Mouse (Mus musculus): ENCODE results near the gene Tube1. TPM values are rescaled to one million over a fixed set of nuclear protein-coding genes. Genes with fewer than 3 reads are reported as not detected.

The Tube1 gene
- total and polyA plus RNA-seq, 3 experiments, result 2.5 to 7.2 TPM; not detected in 1

DNA sequence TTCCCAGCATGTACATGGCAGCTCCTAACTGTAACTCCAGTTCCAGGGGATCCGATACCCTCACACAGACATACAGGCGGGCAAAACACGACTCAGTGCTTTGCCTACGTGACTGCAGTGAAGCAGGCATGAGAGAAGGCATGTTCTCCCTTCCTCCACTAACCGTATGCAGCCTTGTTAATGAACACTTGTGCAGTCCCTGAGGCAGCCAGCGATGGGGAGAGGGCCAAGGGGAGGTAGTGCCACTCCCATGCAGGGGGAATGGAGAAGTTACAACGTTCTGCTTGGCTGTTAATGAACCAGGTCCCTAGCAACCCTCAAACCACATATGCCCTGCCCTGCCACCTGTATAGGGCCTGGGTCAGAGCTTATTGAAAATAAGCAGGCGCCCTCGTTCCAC lies 35.9 kb downstream of the Tube1 start:
- DNase-seq (ENCODE audit: low read depth, low spot score), result no peak

GRCm38 (mm10) chr10:39170181-39170580 lies 36.4 kb downstream of the Tube1 start:
- no peaks in the 10 kb centered on the region for H3K27me3 ChIP-seq (ENCODE audit: control insufficient read depth in 1 of 2, insufficient read depth in 2 of 2, low read length in 2 of 2)
- no peaks in the 10 kb centered on the region for H3K36me3 ChIP-seq (ENCODE audit: control insufficient read depth in 1 of 2, insufficient read depth in 2 of 2, low read length in 2 of 2)
- no peak overlapping the region for H3K27ac ChIP-seq (ENCODE audit: control insufficient read depth, low read depth, low read length)
- DNase-seq (ENCODE audit: low read depth, low spot score), result peak; percentile 58
- no peak overlapping the region for H3K9ac ChIP-seq (ENCODE audit: control insufficient read depth, low read depth, low read length, poor library complexity, severe bottlenecking)
- peaks cover 0 to 4% of the 10 kb centered on the region in 2 experiments; a peak in 1 of 4 replicates for H3K4me1 ChIP-seq (ENCODE audit: control insufficient read depth in 1 of 2, insufficient read depth in 2 of 2, low read length in 2 of 2)
- H3K9me3 ChIP-seq (replicated peaks; ENCODE audit: insufficient read depth, low read length), result no peaks in the 10 kb centered on the region
- no peaks in the 10 kb centered on the region for H3K79me2 ChIP-seq (ENCODE audit: control insufficient read depth, insufficient read depth, low read length, poor library complexity)
- TF ChIP-seq CTCF (IDR thresholded peaks at IDR 0.05 in 2 of 3, conservative IDR thresholded peaks at IDR 0.05 in 1 of 3; ENCODE audit: control insufficient read depth in 1 of 3, insufficient read depth in 1 of 3, low read depth in 2 of 3, low read length in 3 of 3, poor library complexity in 1 of 3, severe bottlenecking in 1 of 3) (peak; percentile 59 to 79 (median 69)), MYB (IDR thresholded peaks at IDR 0.05; ENCODE audit: low read depth, low read length) (no peak), RAD21 (IDR thresholded peaks at IDR 0.05; ENCODE audit: low read depth, low read length) (peak; percentile 39), SMC3 (IDR thresholded peaks at IDR 0.05; ENCODE audit: low read depth, low read length) (peak; percentile 39), ELF1 (IDR thresholded peaks at IDR 0.05; ENCODE audit: low read depth, low read length) (no peak)
- no peak overlapping the region for H3K4me3 ChIP-seq (ENCODE audit: control insufficient read depth in 1 of 2, insufficient read depth in 1 of 2, low read depth in 2 of 2, low read length in 2 of 2)

More for the DNA sequence above, 35.9 kb downstream of the Tube1 start:
- peaks cover 0 to 4% of the 10 kb centered on the region in 2 experiments; a peak in 1 of 4 replicates for H3K4me1 ChIP-seq (ENCODE audit: control insufficient read depth in 1 of 2, insufficient read depth in 2 of 2, low read length in 2 of 2)
- no peaks in the 10 kb centered on the region for H3K36me3 ChIP-seq (ENCODE audit: control insufficient read depth in 1 of 2, insufficient read depth in 2 of 2, low read length in 2 of 2)
- TF ChIP-seq MAZ (IDR thresholded peaks at IDR 0.05; ENCODE audit: low read depth, low read length), result no peak
- no peak for TF ChIP-seq MYB (IDR thresholded peaks at IDR 0.05; ENCODE audit: low read depth, low read length)
- TF ChIP-seq UBTF (IDR thresholded peaks at IDR 0.05; ENCODE audit: borderline replicate concordance, insufficient read depth, low read depth, low read length), result no peak
- no peak for TF ChIP-seq CTCF (IDR thresholded peaks at IDR 0.05 in 2 of 3, conservative IDR thresholded peaks at IDR 0.05 in 1 of 3; ENCODE audit: control insufficient read depth in 1 of 3, insufficient read depth in 1 of 3, low read depth in 2 of 3, low read length in 3 of 3, poor library complexity in 1 of 3, severe bottlenecking in 1 of 3)
- no peak for TF ChIP-seq TAL1 (IDR thresholded peaks at IDR 0.05; ENCODE audit: low read length)
- no peak for TF ChIP-seq BHLHE40 (IDR thresholded peaks at IDR 0.05; ENCODE audit: borderline replicate concordance, low read depth, low read length)
- TF ChIP-seq GATA1 (IDR thresholded peaks at IDR 0.05; ENCODE audit: low read depth, low read length), result no peak
- no peak for TF ChIP-seq ETS1 (IDR thresholded peaks at IDR 0.05; ENCODE audit: low read depth, low read length)
- TF ChIP-seq CHD2 (IDR thresholded peaks at IDR 0.05; ENCODE audit: low read length), result no peak
- TF ChIP-seq ZC3H11A (IDR thresholded peaks at IDR 0.05; ENCODE audit: low read depth, low read length), result no peak
- TF ChIP-seq SIN3A (IDR thresholded peaks at IDR 0.05; ENCODE audit: low read length), result no peak
- TF ChIP-seq MEF2A (IDR thresholded peaks at IDR 0.05; ENCODE audit: extremely low read depth, insufficient replicate concordance, low read depth, low read length, poor library complexity, severe bottlenecking), result no peak
- no peak for TF ChIP-seq CHD1 (IDR thresholded peaks at IDR 0.05; ENCODE audit: low read depth, low read length)
- no peak for TF ChIP-seq USF2 (IDR thresholded peaks at IDR 0.05; ENCODE audit: borderline replicate concordance in 1 of 2, insufficient read depth in 1 of 2, low read depth in 1 of 2, low read length in 2 of 2)
- no peak for TF ChIP-seq MAX (IDR thresholded peaks at IDR 0.05; ENCODE audit: low read length)
- no peak for TF ChIP-seq MAFK (IDR thresholded peaks at IDR 0.05; ENCODE audit: borderline replicate concordance, low read depth, low read length)
- no peak for TF ChIP-seq NRF1 (IDR thresholded peaks at IDR 0.05; ENCODE audit: insufficient read depth, low read depth, low read length, poor library complexity, severe bottlenecking)
- TF ChIP-seq RAD21 (IDR thresholded peaks at IDR 0.05; ENCODE audit: low read depth, low read length), result no peak
- H3K4me3 ChIP-seq (ENCODE audit: control insufficient read depth in 1 of 2, insufficient read depth in 1 of 2, low read depth in 2 of 2, low read length in 2 of 2), result no peak overlapping the region
- H3K27me3 ChIP-seq (ENCODE audit: control insufficient read depth in 1 of 2, insufficient read depth in 2 of 2, low read length in 2 of 2), result no peaks in the 10 kb centered on the region
- H3K79me2 ChIP-seq (ENCODE audit: control insufficient read depth, insufficient read depth, low read length, poor library complexity), result no peaks in the 10 kb centered on the region
- H3K9ac ChIP-seq (ENCODE audit: control insufficient read depth, low read depth, low read length, poor library complexity, severe bottlenecking), result no peak overlapping the region
- H3K9me3 ChIP-seq (replicated peaks; ENCODE audit: insufficient read depth, low read length), result no peaks in the 10 kb centered on the region
- no peak overlapping the region for H3K27ac ChIP-seq (ENCODE audit: control insufficient read depth, low read depth, low read length)

All from MEL (cell line).